Mouse (Mus musculus) olfactory bulb, adult 2 months (tissue): ENCODE results near the gene Col6a5.

Experiments used
- CTCF ChIP-seq: fragments of 200-500 bp; IDR thresholded peaks from 2 replicates; pipeline ENCODE4 v1.5.1; 2012; ENCODE audit warnings: low read depth, mild to moderate bottlenecking, low read length, moderate library complexity; ENCODE audit not compliant: insufficient read depth
- POLR2A ChIP-seq: fragments of 200-500 bp; IDR thresholded peaks from 2 replicates; pipeline ENCODE4 v1.6.1; 2012; ENCODE audit warnings: mild to moderate bottlenecking, low read depth, low read length, moderate library complexity; ENCODE audit not compliant: insufficient read depth

DNA sequence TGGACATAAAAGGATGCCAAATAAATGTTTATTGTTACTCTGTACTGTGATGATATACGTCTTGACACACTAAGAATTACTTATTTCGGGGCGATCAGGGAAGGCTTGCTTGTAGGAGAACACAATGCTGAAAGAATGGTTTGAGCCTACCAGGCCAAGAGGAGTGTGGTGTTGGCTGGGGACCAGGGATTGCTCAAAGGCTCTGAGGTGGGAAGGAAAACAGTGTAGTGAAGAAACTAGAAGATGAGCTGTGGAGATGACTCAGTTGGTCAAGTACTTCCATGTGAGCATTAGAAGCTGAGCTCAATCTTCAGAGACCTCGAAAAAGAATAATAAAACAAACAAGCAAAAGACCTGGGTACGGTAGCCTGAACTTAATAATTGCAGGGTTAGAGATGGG is 146.0 kb downstream of the Col6a5 start:
- TF ChIP-seq POLR2A = no peak
- no peak for TF ChIP-seq CTCF
